Mouse (Mus musculus) forebrain, embryonic 13.5 days (tissue): ENCODE measurements around the gene Zbtb20. TPM values are rescaled to one million over a fixed set of nuclear protein-coding genes. Genes with fewer than 3 reads are reported as not detected.

Experiments
- ATAC-seq: fragments of 200-750 bp; cut with Nextera tagmentation; 2 replicates; pipeline ENCODE4 v1.8.0; 2017
- H3K27ac ChIP-seq: fragments of 300-500 bp; sonication (generic); 2 replicates; pipeline ENCODE4 v1.5.1; 2015; ENCODE audit warnings: inconsistent platforms, mild to moderate bottlenecking, moderate library complexity
- H3K27me3 ChIP-seq: fragments of 300-500 bp; sonication (generic); 2 replicates; pipeline ENCODE4 v1.6.1; 2015; ENCODE audit warnings: mild to moderate bottlenecking, inconsistent platforms
- H3K36me3 ChIP-seq: fragments of 300-500 bp; sonication (generic); 2 replicates; pipeline ENCODE4 v1.6.1; 2015; ENCODE audit warnings: mild to moderate bottlenecking, inconsistent platforms; ENCODE audit not compliant: poor library complexity, severe bottlenecking
- H3K4me1 ChIP-seq: fragments of 300-500 bp; sonication (generic); 2 replicates; pipeline ENCODE4 v1.6.1; 2015; ENCODE audit warnings: inconsistent platforms
- H3K4me2 ChIP-seq: fragments of 300-500 bp; sonication (generic); 2 replicates; pipeline ENCODE4 v1.6.1; 2015; ENCODE audit warnings: inconsistent platforms, mild to moderate bottlenecking, moderate library complexity
- H3K4me3 ChIP-seq: fragments of 300-500 bp; sonication (generic); 2 replicates; pipeline ENCODE4 v1.5.1; 2015; ENCODE audit warnings: mild to moderate bottlenecking, inconsistent platforms
- H3K9ac ChIP-seq: fragments of 300-500 bp; sonication (generic); 2 replicates; pipeline ENCODE4 v1.6.1; 2015; ENCODE audit warnings: mild to moderate bottlenecking, inconsistent platforms
- H3K9me3 ChIP-seq: fragments of 300-500 bp; sonication (generic); replicated peaks from 2 replicates; pipeline ENCODE4 v1.6.1; 2016; ENCODE audit warnings: inconsistent platforms
- WGBS: fragments of 180-500 bp; shearing (Covaris S2); methylation state at CpG from one replicate; pipeline ENCODE4 v1.1.7; 2015; 5-methylcytosine and 5-hydroxymethylcytosine counted together
- polyA plus RNA-seq: library from polyadenylated mRNA; unstranded; fragments of >200 nt; fragmentation: Nextera tagmentation; extraction: Ambion mirVana; gene quantifications from 2 replicates; pipeline ENCODE4 v1.2.1, GENCODE M21; 2015

Gene Zbtb20
- polyA plus RNA-seq, 1 experiment from 2014 or later, result 79.7 TPM

DNA sequence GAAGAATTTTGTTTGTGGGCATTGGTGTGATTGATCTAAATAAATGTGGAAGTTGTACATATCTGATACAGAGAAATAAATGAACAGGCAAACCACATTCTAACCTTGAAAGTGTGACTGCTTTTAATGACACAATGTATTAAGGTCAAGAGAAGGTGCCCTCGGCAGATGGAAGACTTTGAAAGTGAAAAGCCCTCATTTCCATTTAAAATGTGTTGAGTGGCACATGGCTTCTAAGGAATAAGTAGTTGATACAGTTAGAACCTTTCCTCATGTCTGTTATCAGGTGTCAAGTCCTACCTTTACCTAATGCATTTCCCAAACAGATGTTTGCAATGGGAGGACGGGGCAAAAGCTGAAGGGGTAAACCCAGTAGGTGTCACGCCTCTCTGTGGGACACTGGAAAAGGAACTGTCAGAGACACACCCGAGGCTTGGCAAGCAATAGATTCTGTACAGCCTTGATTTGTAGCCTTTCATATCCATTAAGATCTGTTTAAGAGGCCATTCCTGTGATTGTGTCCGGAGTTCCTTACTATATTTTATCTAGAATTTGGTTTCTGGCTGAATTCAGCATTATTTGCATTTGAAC, 510.0 kb downstream of the Zbtb20 start:
- Histone ChIP-seq H3K4me1 (peaks cover 11% of the 10 kb centered on the region), H3K27me3 (no peaks in the 10 kb centered on the region), H3K27ac (no peak overlapping the region), H3K4me2 (no peak overlapping the region), H3K4me3 (no peak overlapping the region), H3K9me3 (no peaks in the 10 kb centered on the region), H3K36me3 (no peaks in the 10 kb centered on the region), H3K9ac (no peak overlapping the region)
- no peak for ATAC-seq
- 68% methylated on average over 5 of the region's 5 CpGs for WGBS

DNA sequence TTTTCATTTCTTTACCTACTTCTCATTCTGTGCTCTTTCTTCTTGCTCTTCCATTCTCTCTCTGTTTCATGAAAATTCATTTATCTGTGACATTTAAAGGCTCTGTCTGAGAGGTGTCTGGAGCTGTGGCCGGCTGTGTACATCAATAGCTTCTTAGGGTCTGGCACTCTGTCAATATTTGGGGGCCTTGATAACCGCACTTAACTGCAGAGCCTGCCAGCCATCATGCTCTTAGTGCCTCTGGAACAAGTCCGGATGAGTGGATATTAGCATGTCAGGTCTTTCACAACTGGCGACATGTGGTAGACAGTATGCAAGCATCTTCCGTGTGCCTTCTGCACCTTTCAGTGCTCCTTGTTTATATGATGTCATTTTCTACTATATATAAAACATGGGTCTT, 510.7 kb downstream of the Zbtb20 start:
- Histone ChIP-seq H3K9ac (no peak overlapping the region), H3K36me3 (no peaks in the 10 kb centered on the region), H3K27ac (no peak overlapping the region), H3K27me3 (no peaks in the 10 kb centered on the region), H3K4me3 (no peak overlapping the region), H3K9me3 (no peaks in the 10 kb centered on the region), H3K4me1 (peaks cover 11% of the 10 kb centered on the region), H3K4me2 (no peak overlapping the region)
- 71% methylated on average over 5 of the region's 5 CpGs for WGBS
- no peak for ATAC-seq

DNA sequence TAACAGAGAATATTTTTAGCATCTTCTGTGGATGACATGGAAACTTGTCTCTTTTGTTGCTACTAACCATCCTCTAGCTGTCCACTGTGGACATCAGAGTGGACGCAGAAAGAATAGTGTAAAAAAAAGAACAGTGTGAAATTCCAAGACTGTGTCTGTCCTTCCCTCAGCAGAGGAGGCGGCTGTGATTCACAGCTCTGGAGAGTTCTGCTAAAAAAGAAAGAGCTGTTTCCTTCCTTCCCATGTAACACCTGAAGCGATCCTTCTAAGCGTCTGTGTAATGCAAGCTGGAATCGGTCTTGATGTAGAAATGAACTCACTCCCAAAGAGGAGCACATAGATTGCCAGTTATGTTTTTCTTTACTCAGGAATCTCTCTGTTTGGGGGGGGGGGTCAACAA, 512.7 kb downstream of the Zbtb20 start:
- Histone ChIP-seq H3K9ac (no peak overlapping the region), H3K4me3 (no peak overlapping the region), H3K27ac (no peak overlapping the region), H3K9me3 (no peaks in the 10 kb centered on the region), H3K4me1 (peaks cover 11% of the 10 kb centered on the region), H3K36me3 (no peaks in the 10 kb centered on the region), H3K4me2 (no peak overlapping the region), H3K27me3 (no peaks in the 10 kb centered on the region)
- WGBS, result 95% methylated on average over 5 of the region's 5 CpGs
- no peak for ATAC-seq

DNA sequence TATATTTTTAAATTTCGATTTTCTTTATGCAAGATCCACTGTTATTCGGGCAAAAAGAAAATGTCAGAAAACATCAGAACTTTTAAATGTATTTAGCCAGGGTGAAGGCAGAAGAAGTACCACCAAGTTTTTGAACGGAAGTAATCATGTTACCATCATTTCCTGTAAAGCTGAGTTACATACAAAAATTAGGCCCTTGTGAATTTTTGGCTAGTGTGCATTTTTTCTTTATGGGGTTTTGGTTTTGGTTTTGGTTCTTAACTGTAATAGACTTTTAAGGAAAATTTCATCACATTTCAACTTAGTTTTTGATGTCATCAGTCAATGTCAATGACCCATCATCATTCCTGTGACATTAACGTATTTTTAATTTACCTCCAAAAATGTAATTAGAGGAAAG, 514.7 kb downstream of the Zbtb20 start:
- no peaks in the 10 kb centered on the region for H3K9me3 ChIP-seq
- no peak overlapping the region for H3K4me3 ChIP-seq
- no peaks in the 10 kb centered on the region for H3K27me3 ChIP-seq
- H3K9ac ChIP-seq, result no peak overlapping the region
- H3K4me1 ChIP-seq, result peaks cover 13% of the 10 kb centered on the region
- no peak for ATAC-seq
- no peak overlapping the region for H3K27ac ChIP-seq
- no peaks in the 10 kb centered on the region for H3K36me3 ChIP-seq
- no peak overlapping the region for H3K4me2 ChIP-seq
- WGBS, result 91% methylated on average over 4 of the region's 4 CpGs

DNA sequence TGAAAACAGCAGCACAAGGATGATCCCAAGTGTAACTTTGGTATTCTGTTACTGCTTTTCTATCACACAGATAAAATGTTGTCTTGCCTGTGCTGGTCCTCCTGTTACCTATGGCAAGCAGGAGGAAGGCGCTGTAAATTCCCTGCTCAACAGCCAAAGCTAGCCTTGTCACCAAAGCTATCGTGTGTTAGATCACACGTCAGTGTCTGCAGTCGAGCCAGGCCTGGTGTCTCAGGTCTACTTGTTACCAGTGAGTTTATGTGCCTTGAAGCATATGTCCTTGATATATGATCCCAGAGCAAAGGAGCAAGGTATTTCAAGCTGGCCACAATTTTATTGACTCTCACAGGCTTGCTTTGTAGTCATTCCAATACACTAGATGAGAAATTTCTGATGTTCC, 517.7 kb downstream of the Zbtb20 start:
- no peaks in the 10 kb centered on the region for H3K36me3 ChIP-seq

DNA sequence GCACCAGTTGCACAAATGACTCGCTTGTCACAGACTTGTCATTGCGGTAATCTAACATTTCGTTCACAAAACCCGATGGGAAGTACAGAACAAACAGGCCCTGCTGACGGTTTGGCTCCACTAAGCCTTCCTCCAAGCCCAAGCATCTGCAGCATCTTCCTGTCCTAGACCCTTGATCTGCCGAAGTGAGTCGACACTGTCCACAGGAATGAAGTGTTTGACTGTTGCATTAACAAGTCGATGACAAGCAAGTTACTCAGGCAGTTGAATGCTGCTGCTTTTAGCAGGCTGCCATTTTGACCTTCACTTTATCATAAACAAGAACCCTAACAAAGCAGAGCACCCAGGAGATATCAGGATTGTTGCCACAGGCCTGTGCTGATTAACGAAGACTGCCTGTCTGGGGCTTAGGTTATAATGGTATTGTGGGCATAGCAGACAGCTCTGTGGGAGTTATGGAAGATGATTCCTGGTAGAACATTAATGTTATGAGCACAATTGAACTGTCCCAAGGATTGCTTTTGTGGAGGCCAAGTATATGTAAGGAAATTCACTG, 518.4 kb downstream of the Zbtb20 start:
- no peak overlapping the region for H3K9ac ChIP-seq
- ATAC-seq, result no peak
- no peak overlapping the region for H3K27ac ChIP-seq
- 81% methylated on average over 9 of the region's 9 CpGs for WGBS
- H3K4me3 ChIP-seq, result no peak overlapping the region
- no peaks in the 10 kb centered on the region for H3K9me3 ChIP-seq
- no peaks in the 10 kb centered on the region for H3K36me3 ChIP-seq
- H3K27me3 ChIP-seq, result no peaks in the 10 kb centered on the region
- no peak overlapping the region for H3K4me2 ChIP-seq
- H3K4me1 ChIP-seq, result 0 out of 2 replicates have a peak, but pooled peaks cover 3% of the 10 kb centered on the region

More for the DNA sequence above, 517.7 kb downstream of the Zbtb20 start:
- no peaks in the 10 kb centered on the region for H3K9me3 ChIP-seq
- 97% methylated on average over 4 of the region's 4 CpGs for WGBS
- 0 out of 2 replicates have a peak, but pooled peaks cover 3% of the 10 kb centered on the region for H3K4me1 ChIP-seq
- H3K4me3 ChIP-seq, result no peak overlapping the region
- no peak overlapping the region for H3K27ac ChIP-seq
- no peak for ATAC-seq
- no peak overlapping the region for H3K4me2 ChIP-seq
- H3K27me3 ChIP-seq, result no peaks in the 10 kb centered on the region
- no peak overlapping the region for H3K9ac ChIP-seq

DNA sequence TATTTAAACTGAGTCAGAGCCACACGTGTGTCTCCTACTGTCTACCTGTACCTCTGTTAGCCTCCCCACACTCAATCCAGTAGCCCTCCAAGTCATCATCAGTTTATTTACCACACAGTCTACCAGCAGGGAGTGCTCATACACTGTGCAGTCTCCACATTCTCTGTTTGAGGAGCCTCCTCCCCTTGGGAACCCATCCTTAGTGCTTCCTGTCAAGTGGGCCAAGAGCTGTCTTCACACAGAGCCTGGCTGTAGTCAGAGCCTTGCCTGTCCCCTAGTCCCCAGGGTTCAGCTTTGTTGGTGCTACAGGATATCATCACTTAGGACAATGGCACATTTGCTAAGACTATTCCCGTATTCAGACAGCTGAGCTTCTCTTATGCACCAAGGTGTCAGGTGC, 519.1 kb downstream of the Zbtb20 start:
- Histone ChIP-seq H3K36me3 (no peaks in the 10 kb centered on the region), H3K27me3 (no peaks in the 10 kb centered on the region)

DNA sequence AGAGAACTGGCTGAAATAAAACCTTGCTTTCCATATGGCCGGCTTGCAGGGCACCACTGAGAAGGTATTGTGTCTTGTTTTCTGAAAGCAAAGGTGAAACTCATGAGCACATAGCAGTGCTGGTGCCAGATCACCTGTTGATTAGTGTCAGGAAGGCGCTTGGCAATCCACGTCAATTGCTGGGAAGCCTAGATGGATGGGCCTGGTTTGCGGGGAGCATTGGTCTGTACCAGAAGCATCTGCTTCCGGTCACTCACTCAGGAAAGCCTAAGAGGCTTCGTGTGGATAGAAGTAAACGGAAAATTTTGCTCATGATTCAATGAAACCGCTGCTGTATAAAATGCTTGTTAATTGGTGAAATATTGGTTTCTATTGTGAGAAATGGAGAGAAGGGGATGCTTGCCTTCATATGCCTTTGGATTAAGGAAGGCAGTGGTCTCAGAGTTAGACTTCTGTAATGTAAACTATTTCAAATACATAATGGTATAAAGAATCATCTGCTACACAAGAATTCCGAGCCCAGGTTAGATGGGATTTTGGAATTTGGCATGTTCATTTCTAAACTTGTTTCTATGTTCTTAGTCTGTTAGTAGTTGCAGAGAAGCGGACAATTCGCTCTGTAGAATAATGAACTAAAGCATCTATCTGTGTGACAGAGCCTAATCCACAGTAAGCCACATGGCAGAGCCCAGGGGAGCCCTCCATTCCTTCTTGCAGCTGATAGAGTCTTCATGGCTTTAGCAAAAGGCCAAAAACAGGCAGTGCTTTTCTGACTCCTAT, 521.4 kb downstream of the Zbtb20 start:
- H3K27ac ChIP-seq, result no peak overlapping the region
- H3K9me3 ChIP-seq, result no peaks in the 10 kb centered on the region
- no peaks in the 10 kb centered on the region for H3K36me3 ChIP-seq
- no peak overlapping the region for H3K9ac ChIP-seq
- H3K4me2 ChIP-seq, result no peak overlapping the region
- 0 out of 2 replicates have a peak, but pooled peaks cover 3% of the 10 kb centered on the region for H3K4me1 ChIP-seq
- no peaks in the 10 kb centered on the region for H3K27me3 ChIP-seq
- no peak overlapping the region for H3K4me3 ChIP-seq
- ATAC-seq, result no peak
- 93% methylated on average over 11 of the region's 11 CpGs for WGBS

More for the DNA sequence above, 519.1 kb downstream of the Zbtb20 start:
- H3K4me2 ChIP-seq, result no peak overlapping the region
- 0 out of 2 replicates have a peak, but pooled peaks cover 3% of the 10 kb centered on the region for H3K4me1 ChIP-seq
- no peak overlapping the region for H3K4me3 ChIP-seq
- no peak overlapping the region for H3K9ac ChIP-seq
- no peaks in the 10 kb centered on the region for H3K9me3 ChIP-seq
- H3K27ac ChIP-seq, result no peak overlapping the region
- WGBS, result 81% methylated on average over 2 of the region's 2 CpGs
- ATAC-seq, result no peak

DNA sequence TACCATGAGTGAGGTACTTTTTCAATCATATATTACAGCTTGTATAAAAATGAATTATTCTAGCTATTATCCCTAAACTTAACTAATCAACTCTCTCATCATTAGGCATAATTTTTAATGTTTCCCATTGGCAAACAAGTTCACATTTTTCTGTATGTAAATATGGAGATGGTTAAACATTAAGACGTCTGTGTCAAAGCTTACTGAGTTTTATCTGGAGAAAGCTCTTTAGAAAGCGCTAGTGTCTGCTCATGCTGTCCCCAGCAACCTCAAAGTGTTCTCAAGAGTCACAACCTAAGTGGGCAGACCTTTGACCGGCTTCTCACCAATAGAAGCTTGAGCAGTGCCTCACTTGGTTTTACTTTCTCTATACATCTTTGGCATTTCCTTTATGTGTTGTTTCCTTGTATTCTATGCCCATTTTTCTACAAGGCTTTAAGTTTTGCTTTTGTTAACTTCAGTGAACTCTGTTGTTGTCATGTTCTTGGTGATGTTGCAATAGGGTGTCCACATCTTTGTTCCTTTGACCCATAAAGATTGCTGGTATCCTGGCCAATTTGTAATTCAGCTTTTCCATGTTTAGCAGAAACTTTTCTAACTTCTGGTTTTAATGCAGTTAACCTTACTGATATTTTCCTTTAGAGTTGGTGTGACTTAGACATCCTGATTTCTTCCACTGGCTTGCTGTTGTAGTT, 522.1 kb downstream of the Zbtb20 start:
- ATAC-seq, result no peak
- Histone ChIP-seq H3K4me3 (no peak overlapping the region), H3K9ac (no peak overlapping the region), H3K4me2 (no peak overlapping the region), H3K27me3 (no peaks in the 10 kb centered on the region), H3K9me3 (no peaks in the 10 kb centered on the region), H3K36me3 (no peaks in the 10 kb centered on the region), H3K4me1 (0 out of 2 replicates have a peak, but pooled peaks cover 3% of the 10 kb centered on the region), H3K27ac (no peak overlapping the region)
- WGBS, result 91% methylated on average over 3 of the region's 3 CpGs

DNA sequence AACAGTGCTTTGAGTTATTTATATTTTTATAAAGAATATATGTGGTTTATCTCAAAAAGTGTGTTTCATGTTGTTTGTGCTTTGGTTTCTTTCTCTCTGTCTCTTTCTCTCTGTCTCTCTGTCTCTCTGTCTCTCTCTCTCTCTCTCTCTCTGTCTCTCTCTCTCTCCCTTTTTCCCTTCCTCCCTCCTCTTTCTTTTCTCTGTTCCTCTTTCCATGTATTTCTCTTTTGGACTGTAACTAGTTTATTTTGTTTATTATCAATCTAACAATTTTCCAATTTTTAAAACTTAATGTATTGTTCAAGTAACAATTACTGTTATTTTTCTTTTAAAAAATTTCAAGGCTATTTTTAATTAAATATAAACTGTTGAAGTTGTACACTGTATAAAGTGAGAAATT, 523.7 kb downstream of the Zbtb20 start:
- H3K9me3 ChIP-seq, result no peaks in the 10 kb centered on the region
- no peak for ATAC-seq
- no peak overlapping the region for H3K27ac ChIP-seq
- H3K4me3 ChIP-seq, result no peak overlapping the region
- no peak overlapping the region for H3K9ac ChIP-seq
- no peaks in the 10 kb centered on the region for H3K36me3 ChIP-seq
- no peaks in the 10 kb centered on the region for H3K27me3 ChIP-seq
- H3K4me1 ChIP-seq, result no peaks in the 10 kb centered on the region
- H3K4me2 ChIP-seq, result no peak overlapping the region

DNA sequence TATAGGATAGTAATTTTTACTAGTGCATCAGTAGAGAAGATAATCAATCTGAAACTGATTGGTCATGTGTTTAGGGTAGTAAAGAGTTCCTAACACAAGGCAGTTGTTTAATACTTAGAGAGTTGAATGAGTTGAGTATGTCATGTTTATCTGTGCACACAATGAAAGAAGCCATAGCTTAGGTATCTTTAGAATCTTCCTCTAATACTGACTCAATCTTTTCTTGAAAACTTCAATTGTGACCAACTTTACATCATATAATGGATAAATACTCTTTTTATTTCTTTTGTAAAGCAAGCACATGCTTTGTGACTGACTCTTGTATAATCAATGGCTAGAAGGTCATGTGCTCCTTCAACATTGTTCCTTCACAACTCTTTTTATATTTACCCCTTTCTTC, 524.4 kb downstream of the Zbtb20 start:
- no peak overlapping the region for H3K4me2 ChIP-seq
- H3K27ac ChIP-seq, result no peak overlapping the region
- H3K36me3 ChIP-seq, result no peaks in the 10 kb centered on the region
- H3K9ac ChIP-seq, result no peak overlapping the region
- H3K4me1 ChIP-seq, result no peaks in the 10 kb centered on the region
- no peak for ATAC-seq
- no peaks in the 10 kb centered on the region for H3K9me3 ChIP-seq
- no peaks in the 10 kb centered on the region for H3K27me3 ChIP-seq
- no peak overlapping the region for H3K4me3 ChIP-seq

DNA sequence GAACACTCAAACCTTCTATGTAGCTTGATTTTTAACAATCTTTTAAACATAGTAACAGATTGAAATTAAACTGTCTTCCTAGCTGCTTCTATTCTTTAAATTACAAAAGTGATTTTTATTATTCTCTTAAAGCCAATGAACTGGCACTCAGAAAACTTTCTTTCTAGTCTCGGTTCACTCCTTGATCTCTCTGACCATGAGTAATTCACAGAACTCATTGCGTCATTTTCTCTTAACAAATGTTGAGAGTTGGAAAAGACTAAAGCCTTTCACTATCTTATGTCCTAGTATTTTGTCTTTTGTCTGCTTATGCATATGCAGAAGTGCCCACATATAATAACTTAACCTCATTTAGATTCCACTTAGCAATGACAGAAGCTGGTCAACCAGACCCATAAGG, 525.3 kb downstream of the Zbtb20 start:
- Histone ChIP-seq H3K4me1 (no peaks in the 10 kb centered on the region), H3K4me2 (no peak overlapping the region), H3K4me3 (no peak overlapping the region), H3K27me3 (no peaks in the 10 kb centered on the region), H3K27ac (no peak overlapping the region), H3K9ac (no peak overlapping the region), H3K36me3 (no peaks in the 10 kb centered on the region), H3K9me3 (no peaks in the 10 kb centered on the region)
- no peak for ATAC-seq
- 77% methylated on average over 2 of the region's 2 CpGs for WGBS
